Mouse (Mus musculus) c-Kit-positive CD71-negative TER-119-negative erythroid progenitor cells, embryonic 14.5 days (primary cell): ENCODE measurements at regions not wholly inside any gene's neighbourhood (a gene's known extent, or its start where the extent isn't known, plus 50 kb on each side); places are given as distances from the start of the nearest gene placed in this dataset.

Experiments used
- DNase-seq: peaks from one replicate; pipeline ENCODE4 v3.0.0-alpha.2; 2013; ENCODE audit warnings: low read depth

DNA sequence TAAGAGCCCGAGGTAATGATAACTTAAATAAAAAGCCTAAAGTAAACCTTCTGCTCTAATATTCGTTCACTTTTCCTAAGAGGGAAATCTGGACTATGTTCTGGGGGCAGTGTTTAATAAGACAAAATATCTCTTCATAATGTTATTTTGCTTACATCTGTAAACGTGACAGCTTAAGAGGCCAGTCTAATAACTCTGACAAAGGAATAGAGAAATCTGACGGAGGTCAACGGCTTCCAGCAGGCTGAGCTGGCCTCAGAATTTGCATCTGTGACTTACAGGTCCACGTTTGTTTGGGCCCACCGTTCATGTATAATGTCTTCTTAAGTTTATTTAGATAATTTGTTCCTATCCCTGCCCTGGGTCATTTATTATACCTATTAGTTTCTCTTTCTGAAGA is 99.6 kb upstream of the Fam241a start:
- no peak for DNase-seq

DNA sequence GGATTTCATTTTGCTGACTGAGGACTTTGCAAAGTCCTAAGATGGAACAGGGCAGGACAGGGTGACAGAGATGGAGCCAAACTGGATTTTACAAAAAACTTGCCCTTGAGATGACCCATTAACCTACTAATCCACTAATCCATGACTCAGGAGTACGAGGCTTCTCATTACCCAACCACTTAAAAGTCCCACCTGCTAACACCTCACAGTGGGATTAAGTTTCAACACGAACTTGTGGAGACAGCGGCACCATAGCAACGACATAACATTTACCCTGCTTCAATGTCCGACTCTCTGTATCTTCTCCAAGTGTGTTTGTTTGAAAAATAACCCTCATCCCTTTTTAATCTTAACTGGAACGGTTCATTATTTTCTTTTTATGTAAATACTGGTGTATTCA is 91.5 kb upstream of the Fam241a start:
- DNase-seq = no peak

DNA sequence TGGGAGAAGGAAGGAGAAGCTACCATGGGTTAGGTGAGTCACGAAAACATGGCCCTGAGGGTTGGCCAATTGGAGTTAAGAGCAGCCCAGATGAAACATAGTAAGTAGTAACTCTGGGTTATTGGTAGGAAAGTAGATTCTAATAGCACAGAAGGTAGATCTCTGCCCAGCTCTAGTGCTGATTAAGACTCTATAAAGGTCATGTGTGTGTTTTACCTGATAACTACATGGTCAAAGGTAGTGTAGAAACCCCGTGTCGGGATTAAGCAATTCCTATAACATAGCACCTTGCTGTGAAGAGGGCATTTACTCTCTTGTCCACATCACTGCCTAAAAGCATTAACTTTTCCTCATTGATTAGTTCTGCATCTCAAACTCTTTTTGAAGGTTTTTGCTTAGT is 89.0 kb upstream of the Fam241a start:
- no peak for DNase-seq

DNA sequence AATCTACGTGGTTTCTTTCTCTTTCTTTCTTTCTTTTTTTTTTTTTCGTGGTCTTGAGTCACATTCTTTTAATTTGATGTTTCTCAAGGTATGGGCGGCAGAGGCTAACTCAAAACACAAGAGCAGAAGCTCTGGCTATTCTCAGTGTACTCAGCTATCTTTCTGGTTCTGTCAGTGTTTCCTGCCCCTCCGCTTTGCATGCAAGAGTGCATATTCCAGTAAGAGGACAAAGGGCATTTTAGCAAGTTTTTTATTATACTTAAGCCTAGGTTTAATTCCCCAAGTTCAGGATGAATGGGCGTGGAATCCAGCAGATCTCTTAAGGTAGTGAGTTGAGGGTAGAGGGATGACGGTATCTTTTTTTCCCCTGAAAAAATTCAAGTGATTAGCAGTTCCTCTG is 81.1 kb upstream of the Fam241a start:
- DNase-seq = no peak

DNA sequence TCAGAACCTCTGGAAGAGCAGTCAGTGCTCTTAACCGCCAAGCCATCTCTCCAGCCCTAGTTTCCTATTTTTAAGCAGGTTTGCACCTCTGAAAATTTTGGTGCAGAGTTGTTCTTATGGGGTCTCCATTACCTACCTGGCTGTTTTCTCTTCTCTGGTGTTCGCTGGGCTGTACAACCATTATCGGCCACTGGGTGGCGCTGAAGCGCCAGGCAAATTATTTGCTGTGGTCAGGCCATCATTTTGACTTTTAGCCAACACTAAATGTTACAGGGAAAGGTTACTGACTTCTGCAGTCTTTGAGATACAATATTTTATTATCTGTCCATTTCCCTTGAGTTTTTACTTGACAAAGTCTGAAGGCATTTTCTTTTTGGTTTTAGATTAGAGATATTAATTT is 74.8 kb upstream of the Fam241a start:
- DNase-seq = peak; percentile 34

DNA sequence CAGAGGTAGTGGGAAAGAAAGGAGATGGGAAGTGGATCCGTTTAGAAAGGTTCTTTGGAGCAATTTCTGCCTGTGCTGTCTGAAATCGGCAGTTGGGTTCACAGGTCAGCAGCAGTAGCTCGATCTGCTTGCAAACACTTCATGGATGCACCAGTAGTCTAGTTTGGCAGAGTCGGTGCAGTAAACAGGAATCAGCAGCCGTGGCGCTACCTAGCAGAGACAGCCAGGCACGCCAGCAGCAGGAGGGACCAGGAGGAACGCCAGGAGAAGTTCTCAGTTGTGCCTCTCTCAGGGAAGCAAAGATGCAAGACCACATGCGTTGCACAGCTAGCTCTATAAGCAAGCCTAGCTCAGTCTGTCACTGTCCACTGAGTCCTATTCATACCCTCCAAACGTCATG is 71.0 kb upstream of the Fam241a start:
- DNase-seq = no peak

DNA sequence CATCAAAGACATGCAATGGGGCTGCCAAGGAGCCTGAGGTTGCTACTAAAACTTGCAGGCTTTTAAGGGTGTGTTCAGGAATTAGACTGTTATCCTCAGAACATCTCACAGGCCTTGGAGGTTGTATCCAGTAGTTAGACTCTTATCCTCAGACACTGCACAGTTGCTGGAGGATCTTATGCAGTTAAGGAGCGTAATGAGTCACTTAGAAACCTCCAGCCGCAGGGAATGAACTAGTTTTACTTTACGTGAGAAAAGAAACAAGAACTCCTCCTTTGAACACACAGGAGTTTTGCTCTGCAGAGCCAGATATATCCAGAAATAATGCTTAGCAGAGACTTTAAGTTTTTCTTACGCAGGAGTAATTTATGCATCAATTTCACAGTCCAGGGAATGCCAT is 70.1 kb upstream of the Fam241a start:
- DNase-seq = no peak

DNA sequence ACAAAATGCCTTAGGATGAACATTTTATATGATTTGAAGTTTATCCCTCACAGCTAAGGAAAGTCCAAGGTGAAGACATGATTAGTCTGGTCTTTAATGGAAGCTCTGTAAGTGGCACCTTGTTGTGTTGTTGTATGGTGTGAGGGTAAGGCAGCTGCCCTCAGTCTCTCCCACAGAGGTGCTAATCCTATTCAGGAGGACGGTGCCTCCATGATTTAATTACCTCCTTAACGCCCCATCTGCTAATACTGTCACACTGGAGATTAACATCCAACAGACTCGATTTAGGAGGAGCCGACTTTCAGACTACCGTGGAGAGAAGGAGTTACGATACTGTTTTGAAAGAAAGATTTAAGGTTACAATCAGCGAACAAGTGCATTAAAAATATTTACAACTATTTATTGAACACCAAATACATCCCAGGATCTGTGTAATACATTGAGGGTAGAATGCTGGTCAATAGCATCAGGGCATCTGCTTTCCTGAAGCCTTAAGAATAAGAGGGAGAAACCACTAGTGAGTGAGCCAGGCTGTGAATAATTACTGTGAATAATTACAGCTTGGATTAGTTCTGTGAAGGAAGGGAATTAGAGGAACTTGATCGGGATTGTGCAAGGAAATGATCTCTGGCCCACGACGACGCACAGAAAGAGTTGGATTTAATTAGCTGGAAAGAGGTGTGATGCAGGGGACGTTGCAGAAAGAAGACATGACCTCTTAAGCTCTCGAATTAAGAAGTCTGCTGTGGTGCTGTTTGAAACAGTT is 63.0 kb upstream of the Fam241a start:
- no peak for DNase-seq

DNA sequence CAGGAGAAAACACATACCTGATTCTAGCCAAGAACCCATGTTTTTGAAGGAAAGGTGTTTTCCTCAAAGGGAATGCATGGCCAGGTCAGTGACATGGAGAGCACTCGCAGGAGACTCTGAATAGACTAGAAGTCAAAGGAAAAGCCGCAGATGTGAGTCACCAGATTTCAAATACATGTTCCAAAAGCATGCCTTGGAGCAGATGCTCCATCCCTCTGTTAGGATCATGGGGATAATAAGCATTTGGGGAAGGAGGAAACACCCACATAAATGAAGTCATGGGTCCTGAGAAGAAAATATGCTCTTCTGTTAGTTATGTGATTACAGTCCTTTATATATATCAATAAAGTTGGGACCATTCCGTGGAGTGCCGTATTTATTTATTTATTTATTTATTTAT is 58.7 kb upstream of the Fam241a start:
- no peak for DNase-seq

DNA sequence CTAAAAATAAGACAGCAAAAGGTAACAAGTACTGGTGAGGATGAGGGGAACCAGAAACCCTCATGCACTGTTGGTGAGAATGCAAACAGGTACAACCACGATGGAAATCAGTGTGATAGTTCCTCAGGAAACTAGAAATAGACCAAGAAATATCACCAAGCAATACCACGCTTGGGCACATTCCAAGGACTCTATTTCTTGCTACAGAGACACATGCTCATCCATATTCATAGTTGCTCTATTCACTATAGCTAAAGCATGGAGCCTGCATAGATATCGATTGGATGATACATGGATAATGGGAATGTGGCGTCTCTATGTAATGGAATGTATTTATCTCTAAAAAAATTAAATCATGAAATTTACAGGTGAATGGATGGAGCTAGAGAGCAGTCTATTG is 57.5 kb upstream of the Fam241a start:
- DNase-seq = no peak

DNA sequence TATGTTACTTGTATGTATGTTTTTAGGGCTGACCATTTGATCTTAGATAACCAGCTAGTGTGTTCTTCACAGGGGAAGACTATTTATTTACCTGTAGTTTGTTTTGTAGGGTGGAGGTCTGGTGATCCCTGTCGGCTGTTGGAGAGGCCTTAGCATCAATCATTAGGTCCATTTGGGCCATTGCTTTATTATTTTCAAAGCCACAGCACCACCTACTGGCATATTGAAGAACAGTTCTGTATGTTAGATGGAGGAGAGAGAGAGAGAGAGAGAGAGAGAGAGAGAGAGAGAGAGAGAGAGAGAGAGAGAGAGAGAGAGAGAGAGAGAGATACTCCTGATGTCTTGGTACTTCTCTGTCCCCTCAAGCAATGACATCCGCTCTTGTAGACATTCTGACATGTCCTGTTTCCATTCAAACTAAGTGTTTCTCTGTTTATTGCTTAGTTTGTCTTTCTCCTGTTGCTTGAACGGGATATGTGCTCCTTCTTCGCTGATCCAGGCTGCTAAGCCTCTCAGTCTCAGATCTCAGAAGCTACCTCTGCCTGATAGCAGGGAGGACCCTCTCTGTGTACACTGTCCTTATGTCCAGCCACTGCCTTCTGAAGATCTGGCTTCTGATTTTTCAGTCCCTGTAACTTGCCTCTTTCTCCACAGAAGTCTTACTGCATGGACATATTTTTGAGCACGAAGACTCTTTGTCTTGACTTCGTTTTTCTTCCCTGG is 52.9 kb upstream of the Fam241a start:
- DNase-seq = peak; percentile 74

DNA sequence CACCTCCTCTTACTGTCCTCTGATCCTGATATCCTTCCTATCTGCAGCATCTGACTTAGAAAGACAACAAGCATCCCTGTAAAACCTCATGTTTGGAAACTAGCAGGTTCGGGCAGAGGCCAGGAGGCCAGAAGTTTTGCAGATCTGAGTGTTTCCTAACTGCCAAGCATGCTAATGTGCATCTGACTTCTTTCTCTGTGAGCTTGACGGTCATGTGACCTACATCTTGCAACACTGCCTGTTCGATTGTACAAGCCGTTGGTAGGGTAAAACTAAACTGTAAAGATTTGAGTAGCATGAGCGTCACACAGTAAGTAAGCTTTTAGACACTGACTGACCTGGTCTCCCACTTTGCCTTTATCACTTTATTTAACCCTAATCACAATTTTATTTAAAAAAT is 52.2 kb upstream of the Fam241a start:
- DNase-seq = no peak
